Mouse (Mus musculus): ENCODE measurements around the gene Hoxa11.

Hoxa11 gene

DNA sequence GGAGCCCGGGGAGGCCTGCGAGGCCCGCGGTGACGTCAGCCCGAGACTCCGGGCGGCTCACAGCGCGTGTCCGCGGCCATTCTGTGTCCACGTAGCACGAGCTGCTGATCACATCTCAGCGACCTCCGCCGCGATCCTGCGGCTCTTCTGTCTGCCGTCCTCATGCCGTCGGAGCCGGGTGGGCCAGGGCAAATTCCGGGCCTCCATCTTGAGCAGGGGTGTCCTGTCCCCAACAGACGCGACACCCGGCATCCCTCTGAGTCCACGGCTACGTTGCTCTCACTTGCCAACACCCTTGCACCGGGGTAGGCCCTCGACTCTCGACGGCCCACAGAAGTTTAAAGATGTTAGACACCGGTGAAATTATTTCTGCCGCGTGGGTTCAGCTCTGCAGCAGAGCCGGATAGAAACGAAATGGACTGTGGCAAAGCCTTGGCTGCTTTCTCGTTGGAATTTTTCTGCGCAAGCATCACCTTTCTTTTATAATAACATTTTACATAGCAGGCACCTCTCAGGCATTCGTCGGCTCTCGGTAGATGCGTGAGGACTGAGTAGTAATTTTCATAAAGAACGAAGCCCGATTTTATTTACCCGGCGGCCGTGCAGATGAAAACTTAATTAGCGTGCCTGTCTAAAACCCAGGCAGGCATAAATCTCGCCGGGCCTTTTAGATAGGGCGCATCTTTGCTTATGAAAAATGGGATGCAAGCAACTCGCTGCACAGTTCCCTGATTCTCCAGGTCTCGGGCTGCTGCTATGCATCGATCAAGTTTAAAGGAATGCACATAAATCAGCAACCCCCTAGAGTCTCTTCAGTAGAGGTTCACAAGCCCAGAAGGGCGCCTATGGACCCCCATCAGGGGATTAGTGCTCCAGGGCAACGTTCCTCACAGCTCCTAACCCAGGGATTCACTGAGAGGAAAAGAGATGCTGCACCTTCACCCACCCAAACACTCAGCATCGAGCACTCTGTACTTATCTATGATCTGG is 8.2 kb upstream of the Hoxa11 start:
- ChIA-PET CTCF (interaction anchor here in 3 of 4 experiments (0.6 to 1.9 kb wide), 4 partner anchors 13 to 718 kb away, joined by 3 to 5 read pairs (median 4); partner anchors contain the start of gene Hoxa10 (in 1 of the 3)), POLR2A (interaction anchor here in 2 of 4 experiments (0.6 to 0.9 kb wide), 2 partner anchors 11 to 91 kb away, joined by 3 to 4 read pairs; no protein-coding TSS in a partner anchor)

DNA sequence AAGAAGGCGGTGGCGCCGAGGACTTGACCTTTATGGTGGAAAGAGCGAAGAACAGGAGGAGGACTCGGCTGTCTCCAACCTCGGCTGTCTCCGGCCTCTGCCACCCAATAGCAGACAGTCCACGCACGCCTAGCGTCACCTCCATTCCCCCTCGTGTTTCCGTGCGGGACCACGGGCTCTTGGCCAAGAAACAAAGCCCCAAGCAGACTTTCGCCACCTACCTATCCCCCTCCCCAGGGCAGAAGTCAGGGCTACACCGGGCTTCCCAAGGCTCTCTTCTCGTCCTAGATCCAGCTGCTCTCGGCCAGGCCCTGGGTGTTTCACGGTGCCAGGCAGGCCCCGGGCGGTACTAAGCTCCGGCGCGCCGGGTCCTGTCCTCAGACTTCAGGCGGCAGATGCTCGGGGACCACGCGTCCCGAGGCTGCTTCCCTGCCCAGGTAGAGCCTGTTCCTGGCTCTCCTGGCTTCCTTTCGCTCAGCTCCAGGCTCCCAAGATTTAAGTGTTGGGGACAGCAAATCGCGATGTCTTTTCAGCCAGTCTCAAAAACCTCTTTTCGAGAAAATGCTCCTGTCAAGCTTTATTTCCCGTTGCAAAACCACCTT is 7.3 kb upstream of the Hoxa11 start:
- ChIA-PET CTCF (interaction anchor here in 2 of 4 experiments (1.4 to 3.6 kb wide), 4 partner anchors 12 to 719 kb away, joined by 3 to 14 read pairs (median 4); partner anchors contain the start of gene Hoxa10 (in 2 of the 2)), POLR2A (interaction anchor here in 1 of 4 experiments (2.3 kb wide), 1 partner anchor 10 kb away, joined by 8 read pairs; no protein-coding TSS in a partner anchor)

DNA sequence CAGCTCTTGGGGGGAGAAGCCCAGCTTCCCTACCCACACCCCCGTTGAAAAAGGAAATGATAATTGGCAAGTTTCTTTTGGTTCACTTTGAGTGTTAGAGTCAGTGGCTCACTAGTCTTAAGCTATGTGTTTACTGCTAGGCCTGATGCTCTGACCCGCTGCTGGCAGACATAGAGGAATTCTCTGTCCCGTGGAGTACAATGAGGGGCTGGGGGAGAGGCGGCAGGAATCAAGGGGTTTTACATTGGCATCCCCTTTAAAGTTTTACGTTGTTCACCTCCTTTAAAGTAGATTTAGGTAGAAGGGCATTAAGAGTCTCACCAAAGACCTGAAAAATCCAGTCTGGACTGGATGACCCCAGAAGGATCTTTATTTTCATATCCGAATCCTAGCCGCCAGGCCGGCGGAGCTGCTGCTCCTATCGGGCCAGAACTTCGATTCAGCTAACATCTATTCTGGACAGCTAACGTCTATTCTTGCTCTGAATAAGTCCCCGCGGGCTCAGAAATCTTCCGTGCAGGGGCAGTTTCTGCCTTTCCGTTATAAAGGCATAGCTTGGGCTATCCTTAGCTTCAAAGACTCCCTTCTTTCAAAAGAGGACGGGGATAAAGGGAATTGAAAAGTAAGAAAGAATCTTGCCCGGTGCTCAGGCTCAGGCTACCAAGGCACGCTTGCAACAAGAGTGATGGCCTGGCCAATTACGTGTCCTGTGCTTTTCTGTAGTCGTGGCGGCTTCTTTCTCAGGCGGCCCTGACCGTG is 6.6 kb upstream of the Hoxa11 start:
- POLR2A ChIA-PET: interaction anchor here in 2 of 4 experiments (0.7 to 2.3 kb wide), 5 partner anchors 7 to 508 kb away, joined by 3 to 9 read pairs (median 6); no protein-coding TSS in a partner anchor
- CTCF ChIA-PET: interaction anchor here (0.6 to 3.6 kb wide), 9 partner anchors 10 to 1677 kb away, joined by 3 to 14 read pairs (median 3); partner anchors contain the start of gene Hoxa10 (in 2 of the 4)

DNA sequence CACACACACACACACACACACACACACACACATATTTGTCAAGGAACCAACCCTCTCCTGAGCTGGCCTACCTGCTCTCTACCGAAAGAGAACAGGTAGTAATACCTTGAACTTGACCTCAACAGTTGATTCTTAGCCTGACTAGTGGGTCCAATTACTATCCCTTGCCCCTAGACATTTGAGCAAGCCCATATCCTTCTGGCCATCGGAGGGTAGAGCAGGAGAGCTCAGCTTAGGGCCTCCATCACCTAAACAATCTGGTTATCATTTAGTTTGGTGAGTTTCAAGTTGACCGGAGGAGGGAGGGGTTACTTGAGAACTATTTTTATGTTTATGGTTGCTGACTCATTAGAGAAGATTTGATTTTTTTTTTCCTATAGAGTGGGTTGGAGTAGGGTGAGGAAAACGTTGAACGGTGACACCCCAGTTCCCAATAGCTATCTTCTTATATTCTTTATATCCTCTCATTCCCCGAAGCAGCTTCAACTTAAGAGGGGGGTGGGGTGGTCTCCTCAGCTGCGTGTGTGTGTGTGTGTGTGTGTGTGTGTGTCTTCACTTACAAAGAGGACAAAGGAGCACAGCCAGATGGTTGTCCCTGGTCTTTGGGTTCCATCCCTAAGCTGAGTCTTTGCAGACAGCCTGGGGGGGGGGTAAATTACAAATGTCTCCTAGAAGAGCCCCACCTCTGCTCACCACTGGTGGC is 5.7 kb upstream of the Hoxa11 start:
- ChIA-PET POLR2A (interaction anchor here in 2 of 4 experiments (0.6 to 2.3 kb wide), 6 partner anchors 8 to 509 kb away, joined by 3 to 9 read pairs (median 6); no protein-coding TSS in a partner anchor), CTCF (interaction anchor here (0.6 to 3.6 kb wide), 7 partner anchors 10 to 1678 kb away, joined by 3 to 14 read pairs (median 3); partner anchors contain the start of gene Hoxa10 (in 2 of the 4))

DNA sequence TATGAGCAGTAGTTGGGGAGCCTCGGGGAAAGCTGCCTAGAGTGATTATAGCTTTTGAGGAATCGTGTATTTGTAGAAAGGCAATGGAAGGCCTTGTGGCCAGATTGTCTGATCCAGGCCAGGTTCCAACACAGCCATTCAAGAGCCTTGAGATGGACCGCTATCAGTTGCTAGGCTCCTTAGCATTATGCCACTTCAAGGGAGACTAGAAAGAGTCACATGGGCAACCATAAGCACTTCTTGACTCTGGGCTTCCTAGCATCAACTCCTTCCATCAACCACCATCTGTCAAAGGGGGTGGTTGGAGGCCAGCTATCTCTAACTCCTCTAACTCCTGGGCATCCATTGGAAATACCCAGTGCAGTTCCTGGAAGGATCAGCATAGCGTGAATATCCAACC is 4.2 kb upstream of the Hoxa11 start:
- ChIA-PET POLR2A (no interaction called here), CTCF (interaction anchor here in 2 of 4 experiments (0.6 to 3.6 kb wide), 2 partner anchors 9 to 10 kb away, joined by 3 to 14 read pairs; partner anchors contain the start of gene Hoxa10 (in 1 of the 2))

DNA sequence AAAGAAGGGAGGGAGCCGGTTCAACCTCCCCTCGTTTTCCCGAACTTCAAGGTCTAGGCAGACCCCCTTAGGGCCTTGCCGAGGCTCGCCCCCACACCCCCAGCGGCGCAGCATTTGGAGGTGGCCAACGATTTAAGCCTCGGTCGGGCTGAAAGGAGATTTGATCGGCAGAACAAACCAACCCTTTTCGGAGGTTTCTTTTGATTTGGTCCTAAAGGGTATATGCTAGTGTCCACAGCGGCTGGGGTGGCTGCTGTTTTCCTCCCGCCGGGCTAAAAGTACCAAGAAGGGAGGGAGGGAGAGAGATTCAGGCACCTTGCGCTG is 3.8 kb upstream of the Hoxa11 start:
- CTCF ChIA-PET: interaction anchor here in 2 of 4 experiments (0.6 to 3.6 kb wide), 2 partner anchors 9 to 10 kb away, joined by 3 to 14 read pairs; partner anchors contain the start of gene Hoxa10 (in 1 of the 2)
- POLR2A ChIA-PET: interaction anchor here in 1 of 4 experiments (0.6 kb wide), 1 partner anchor 232 kb away, joined by 4 read pairs; no protein-coding TSS in a partner anchor

DNA sequence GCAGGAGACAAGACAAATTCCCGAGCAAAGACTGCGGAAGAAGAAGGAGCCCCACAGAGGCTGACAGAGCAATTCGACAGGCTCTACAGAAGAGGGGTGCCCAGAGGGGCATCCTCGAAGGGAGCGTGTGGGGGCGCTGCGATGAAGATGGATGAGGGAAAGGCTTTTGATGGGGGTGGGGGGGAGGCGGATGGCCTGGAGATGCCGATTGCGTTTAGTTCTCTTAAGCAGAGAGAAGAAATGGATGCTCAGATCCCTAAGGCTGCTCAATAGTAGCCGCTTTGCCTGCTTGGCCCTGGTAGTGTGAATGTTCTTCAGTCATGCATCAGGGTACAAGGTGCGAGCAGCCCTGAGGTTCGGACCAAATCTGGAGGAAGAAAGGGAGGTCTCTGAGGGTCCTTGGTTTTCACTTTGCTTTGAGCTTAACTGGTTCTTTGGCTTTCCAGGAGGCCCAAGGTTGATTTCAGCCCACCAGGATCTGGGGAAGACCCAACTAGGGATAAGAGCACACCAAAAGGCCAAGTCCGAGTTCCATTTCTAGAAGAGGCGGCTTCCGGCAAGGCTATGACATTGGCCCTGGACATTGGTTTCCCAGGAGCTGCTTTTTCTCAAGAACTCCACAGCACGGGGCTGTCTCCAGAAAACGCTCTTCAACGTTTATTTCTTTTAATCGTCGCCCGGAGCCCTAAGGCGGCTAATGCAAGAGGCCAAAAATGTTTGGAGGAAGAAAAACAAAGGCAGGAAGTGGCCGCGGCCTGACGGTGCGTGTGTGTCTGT is 3.2 kb upstream of the Hoxa11 start:
- CTCF ChIA-PET: interaction anchor here in 1 of 4 experiments (3.6 kb wide), 1 partner anchor 9 kb away, joined by 14 read pairs; the partner anchor contains the start of gene Hoxa10
- POLR2A ChIA-PET: interaction anchor here in 1 of 4 experiments (0.6 kb wide), 1 partner anchor 231 kb away, joined by 4 read pairs; no protein-coding TSS in a partner anchor

DNA sequence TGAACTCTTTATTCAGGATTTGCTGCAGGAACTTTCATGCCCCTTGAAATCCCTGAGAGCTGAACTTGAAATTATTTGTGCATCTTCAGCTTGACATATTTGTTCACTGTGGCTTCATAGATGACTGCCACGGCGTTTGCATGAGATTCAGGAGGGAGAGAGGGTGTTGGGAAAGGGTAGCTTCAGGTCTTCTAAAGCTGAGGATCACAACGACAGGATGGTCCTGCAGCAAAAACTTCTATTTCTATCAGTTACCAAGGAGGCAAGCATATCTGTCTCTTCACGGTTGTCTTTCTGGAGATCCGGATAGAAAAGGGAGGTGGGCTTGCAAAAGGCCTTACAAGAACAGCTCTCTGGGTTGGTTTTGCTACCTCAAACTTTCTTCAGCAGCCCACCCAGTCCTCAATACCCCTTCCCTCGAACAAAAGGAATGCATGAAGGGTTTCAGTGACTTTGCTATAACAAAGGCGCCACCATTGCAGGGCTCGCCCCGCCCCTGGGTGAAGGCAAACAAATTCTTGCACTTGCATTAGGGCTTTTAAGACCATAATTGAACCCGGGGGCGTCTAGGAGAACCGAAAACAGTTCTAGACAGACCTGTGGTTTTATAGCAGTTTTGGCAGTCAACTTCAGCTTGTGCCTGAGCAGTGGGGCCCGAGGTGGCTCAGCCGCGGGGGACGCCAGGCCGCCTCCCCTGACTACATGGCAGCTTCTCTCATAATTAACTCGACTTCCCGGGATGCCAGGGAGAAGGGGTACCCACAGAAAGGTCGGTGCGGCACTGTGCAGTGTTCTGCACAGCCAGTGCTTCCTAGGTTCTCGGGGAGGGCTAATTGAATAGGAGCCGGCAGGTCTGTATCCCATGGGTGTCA is 2.4 kb upstream of the Hoxa11 start:
- ChIA-PET CTCF (interaction anchor here in 2 of 4 experiments (0.6 to 1.3 kb wide), 2 partner anchors 9 to 372 kb away, joined by 3 read pairs; no protein-coding TSS in a partner anchor), POLR2A (interaction anchor here in 1 of 4 experiments (1.0 to 1.7 kb wide), 5 partner anchors 12 to 71 kb away, joined by 3 to 5 read pairs (median 4); partner anchors contain the start of genes 5730596B20Rik and Hoxa7)

DNA sequence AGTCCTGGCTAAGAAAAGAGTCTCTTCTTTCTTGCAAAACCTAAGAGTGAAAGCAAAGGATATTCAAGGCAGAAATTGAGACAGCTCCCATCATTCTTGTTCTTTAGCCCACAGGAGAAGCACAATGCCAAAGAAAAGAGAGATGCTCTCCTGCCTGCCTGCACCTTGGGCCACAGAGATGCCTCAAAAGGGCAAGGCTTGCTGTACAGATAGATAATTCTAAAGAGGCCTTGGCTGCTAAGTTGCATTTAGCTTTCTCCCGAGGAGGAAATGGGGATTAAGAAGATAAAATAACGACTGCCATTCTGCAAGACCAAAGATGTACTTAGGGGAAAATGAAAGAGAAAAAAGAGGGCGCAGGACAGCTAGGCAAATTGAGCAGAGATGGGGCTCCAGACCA is 1.3 kb upstream of the Hoxa11 start:
- CTCF ChIA-PET: interaction anchor here in 3 of 4 experiments (0.6 to 2.0 kb wide), 4 partner anchors 10 to 371 kb away, joined by 3 to 6 read pairs (median 3); no protein-coding TSS in a partner anchor

DNA sequence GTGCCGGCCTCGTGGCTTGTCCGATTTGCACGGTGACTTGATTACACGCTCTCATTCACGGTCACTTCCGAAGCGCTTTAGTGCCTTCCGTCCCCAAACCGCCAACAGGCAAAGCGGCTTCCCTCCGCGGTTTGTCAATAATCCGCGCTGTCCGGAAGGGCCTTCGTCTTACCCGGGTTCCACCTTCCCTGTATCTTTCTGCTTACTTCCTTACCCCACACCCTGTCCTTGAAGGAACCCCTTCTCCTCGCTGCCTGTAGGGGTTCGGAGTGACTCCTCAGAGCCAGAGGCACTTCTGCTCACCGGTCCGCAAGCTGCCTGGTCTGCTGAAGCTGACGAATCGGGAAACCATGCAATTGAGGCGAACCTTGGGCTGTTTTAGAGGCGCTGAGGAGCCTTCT is 793 bp upstream of the Hoxa11 start:
- ChIA-PET CTCF (interaction anchor here in 2 of 4 experiments (1.1 to 2.0 kb wide), 2 partner anchors 10 to 13 kb away, joined by 3 to 6 read pairs; no protein-coding TSS in a partner anchor), POLR2A (interaction anchor here in 3 of 4 experiments (0.5 to 1.7 kb wide), 7 partner anchors 10 to 489 kb away, joined by 3 to 5 read pairs (median 4); no protein-coding TSS in a partner anchor)

More for the DNA sequence above, 1.3 kb upstream of the Hoxa11 start:
- POLR2A ChIA-PET: interaction anchor here in 2 of 4 experiments (0.5 to 1.7 kb wide), 7 partner anchors 10 to 70 kb away, joined by 3 to 5 read pairs (median 3); partner anchors contain the start of genes 5730596B20Rik (in 1 of the 2) and Hoxa7 (in 1 of the 2)

DNA sequence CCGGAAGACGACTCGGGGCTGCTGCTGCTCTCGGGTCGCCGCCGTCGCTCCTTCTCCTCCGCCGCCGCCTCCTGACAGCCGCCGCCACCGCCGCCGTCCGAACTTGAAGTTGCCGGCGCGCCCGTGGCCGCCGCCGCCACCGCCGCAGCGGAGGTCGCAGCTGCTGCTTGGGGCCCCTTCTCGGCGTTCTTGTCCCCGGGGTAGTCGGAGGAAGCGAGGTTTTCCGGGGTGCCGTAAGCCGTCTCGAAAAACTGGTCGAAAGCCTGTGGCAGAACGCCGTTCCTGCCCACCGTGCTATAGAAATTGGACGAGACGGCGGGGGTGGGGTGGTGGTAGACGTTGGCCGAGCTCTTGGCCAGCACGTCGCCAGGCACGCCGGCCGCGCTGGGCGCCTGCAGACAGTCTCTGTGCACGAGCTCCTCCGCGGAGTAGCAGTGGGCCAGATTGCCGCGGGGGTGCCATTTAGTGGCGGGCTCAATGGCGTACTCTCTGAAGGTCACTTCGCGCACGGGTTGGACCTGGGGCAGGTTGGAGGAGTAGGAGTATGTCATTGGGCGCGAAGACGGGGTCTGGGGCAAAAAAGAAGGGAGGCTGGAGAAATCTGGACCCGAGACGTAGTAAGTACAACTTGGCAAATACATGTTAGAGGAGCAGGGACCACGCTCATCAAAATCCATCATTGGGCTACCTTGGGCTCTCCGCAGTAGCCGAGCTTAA is 412 bp downstream of the Hoxa11 start:
- ChIA-PET POLR2A (interaction anchor here in 2 of 4 experiments (0.6 to 1.7 kb wide), 7 partner anchors 12 to 321 kb away, joined by 3 to 6 read pairs (median 3); partner anchors contain the start of gene Hoxa13 (in 1 of the 2)), CTCF (interaction anchor here in 3 of 4 experiments (0.6 to 2.0 kb wide), 6 partner anchors 12 to 45 kb away, joined by 3 to 6 read pairs (median 4); no protein-coding TSS in a partner anchor)

DNA sequence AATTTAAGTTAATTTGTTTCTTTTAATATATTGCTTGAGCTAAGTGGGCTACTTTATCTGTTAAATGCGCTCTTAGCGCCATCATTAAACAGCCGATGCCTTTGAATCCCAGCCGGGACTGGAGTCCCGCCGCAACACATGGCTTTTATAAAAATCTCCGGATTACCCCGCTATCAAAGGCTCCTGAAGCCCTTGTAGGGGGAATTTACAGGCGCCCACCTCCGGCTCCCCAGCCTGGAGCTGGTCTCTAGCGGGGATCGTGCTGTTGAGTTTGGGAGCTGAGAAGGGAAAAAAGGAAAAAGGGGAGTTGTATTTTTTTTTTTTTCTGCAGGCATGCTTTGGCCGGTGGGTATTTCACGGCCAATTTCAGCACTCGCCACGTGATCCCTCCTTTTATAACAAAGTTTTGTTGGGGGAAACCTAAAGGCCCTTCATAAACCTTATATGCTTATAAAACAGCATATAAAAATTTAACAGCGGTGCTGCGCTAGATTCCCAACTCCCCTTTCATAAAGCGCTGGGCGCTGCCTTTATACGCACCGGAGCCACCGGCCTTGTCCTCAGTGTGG is 1.1 kb downstream of the Hoxa11 start:
- ChIA-PET CTCF (interaction anchor here in 3 of 4 experiments (0.6 to 1.5 kb wide), 5 partner anchors 15 to 45 kb away, joined by 3 to 4 read pairs (median 3); no protein-coding TSS in a partner anchor), POLR2A (interaction anchor here (0.6 to 3.9 kb wide), 8 partner anchors 11 to 324 kb away, joined by 3 to 11 read pairs (median 4); partner anchors contain the start of gene Hoxa13 (in 1 of the 4))

DNA sequence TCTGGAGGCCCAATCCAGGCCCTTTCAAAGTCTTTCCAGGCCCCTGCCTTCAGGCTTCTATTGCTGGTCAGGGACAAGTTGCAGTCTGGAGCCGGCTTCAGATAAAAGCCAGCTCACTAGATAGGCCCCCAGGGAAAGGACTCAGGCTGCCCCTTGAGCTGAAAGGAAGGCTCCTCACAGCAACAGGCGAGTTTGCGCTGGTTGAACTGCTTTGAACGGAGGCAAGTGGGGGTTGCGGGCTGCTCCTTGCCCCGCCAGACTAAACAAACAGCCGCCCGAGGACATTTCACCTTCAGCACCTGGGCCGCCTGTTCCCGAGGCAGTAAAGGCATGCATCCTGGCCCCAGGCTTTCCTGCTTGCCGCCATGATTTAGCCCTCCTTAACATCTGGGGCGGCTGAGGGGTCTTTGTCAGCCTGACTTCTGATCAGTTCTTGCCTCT is 1.9 kb downstream of the Hoxa11 start:
- ChIA-PET CTCF (interaction anchor here in 2 of 4 experiments (1.2 to 1.4 kb wide), 2 partner anchors 10 to 14 kb away, joined by 4 to 6 read pairs; no protein-coding TSS in a partner anchor), POLR2A (interaction anchor here in 3 of 4 experiments (0.5 to 3.9 kb wide), 8 partner anchors 8 to 845 kb away, joined by 3 to 11 read pairs (median 6); no protein-coding TSS in a partner anchor)
